Mouse (Mus musculus): Measurements from ENCODE around the gene Disp2.

Gene Disp2

GRCm38 (mm10) chr2:118779504-118780480, at the start of gene Disp2:
TSS of gene Disp2 (plus strand) at chr2:118779719.
- peak; percentile 94 for DNase-seq (ENCODE audit: extremely low spot score)

- DNase-seq (ENCODE audit: extremely low spot score) = no peak
Observed at GRCm38 (mm10) chr2:118729816-118730621, 49.5 kb upstream of the Disp2 start.

- peak; percentile 47 for DNase-seq (ENCODE audit: extremely low spot score)
Observed at GRCm38 (mm10) chr2:118730622-118730915, 49.0 kb upstream of the Disp2 start.

- DNase-seq (ENCODE audit: extremely low spot score) = no peak
Observed at GRCm38 (mm10) chr2:118731981-118732380, 47.5 kb upstream of the Disp2 start.

GRCm38 (mm10) chr2:118733341-118733740, 46.2 kb upstream of the Disp2 start:
- no peak for DNase-seq (ENCODE audit: extremely low spot score)

GRCm38 (mm10) chr2:118740341-118740740, 39.2 kb upstream of the Disp2 start:
- no peak for DNase-seq (ENCODE audit: extremely low spot score)

- no peak for DNase-seq (ENCODE audit: extremely low spot score)
Observed at GRCm38 (mm10) chr2:118741183-118741582, 38.3 kb upstream of the Disp2 start.

- DNase-seq (ENCODE audit: extremely low spot score) = peak; percentile 56
Observed at GRCm38 (mm10) chr2:118743261-118743943, 36.1 kb upstream of the Disp2 start.

- DNase-seq (ENCODE audit: extremely low spot score) = no peak
Observed at GRCm38 (mm10) chr2:118744621-118745020, 34.9 kb upstream of the Disp2 start.

GRCm38 (mm10) chr2:118745232-118745884, 34.2 kb upstream of the Disp2 start, which contains the start of gene Inafm2:
TSS of gene Inafm2 (plus strand) at chr2:118745758.
- DNase-seq (ENCODE audit: extremely low spot score) = peak; percentile 89

- peak; percentile 61 for DNase-seq (ENCODE audit: extremely low spot score)
Observed at GRCm38 (mm10) chr2:118745915-118746901, 33.3 kb upstream of the Disp2 start.

GRCm38 (mm10) chr2:118747301-118747960, 32.1 kb upstream of the Disp2 start:
- DNase-seq (ENCODE audit: extremely low spot score) = no peak

- DNase-seq (ENCODE audit: extremely low spot score) = no peak
Observed at GRCm38 (mm10) chr2:118749341-118749884, 30.1 kb upstream of the Disp2 start.

- no peak for DNase-seq (ENCODE audit: extremely low spot score)
Observed at GRCm38 (mm10) chr2:118750476-118750875, 29.0 kb upstream of the Disp2 start.

GRCm38 (mm10) chr2:118751896-118752791, 27.4 kb upstream of the Disp2 start:
- no peak for DNase-seq (ENCODE audit: extremely low spot score)

GRCm38 (mm10) chr2:118752792-118753108, 26.8 kb upstream of the Disp2 start:
- no peak for DNase-seq (ENCODE audit: extremely low spot score)

- no peak for DNase-seq (ENCODE audit: extremely low spot score)
Observed at GRCm38 (mm10) chr2:118754143-118754542, 25.4 kb upstream of the Disp2 start.

- DNase-seq (ENCODE audit: extremely low spot score) = no peak
Observed at GRCm38 (mm10) chr2:118755407-118755806, 24.1 kb upstream of the Disp2 start.

- no peak for DNase-seq (ENCODE audit: extremely low spot score)
Observed at GRCm38 (mm10) chr2:118756103-118756502, 23.4 kb upstream of the Disp2 start.
